Mouse (Mus musculus) G1E (cell line): Measurements from ENCODE around the gene Dse.

Experiments used
- CTCF ChIP-seq: IDR thresholded peaks from 2 replicates; pipeline ENCODE4 v1.5.1; 2012; ENCODE audit warnings: low read depth, low read length, inconsistent platforms, mixed read lengths
- POLR2AphosphoS5 ChIP-seq: IDR thresholded peaks from 2 replicates; pipeline ENCODE4 v1.6.1; 2012; ENCODE audit warnings: low read depth, low read length, inconsistent platforms; ENCODE audit not compliant: insufficient replicate concordance

- no peak for TF ChIP-seq CTCF
- TF ChIP-seq POLR2AphosphoS5 = no peak
Measured at GRCm38 (mm10) chr10:34221909-34222620, 14.6 kb upstream of the Dse start.
